Mouse (Mus musculus): ENCODE results near the gene Nxf2. TPM values are rescaled to one million over a fixed set of nuclear protein-coding genes. Genes with fewer than 3 reads are reported as not detected.

The Nxf2 gene
- polyA plus RNA-seq, 1 experiment from 2014 or later: 0.11 TPM

Other genes with a start within 250 kb of the Nxf2 start
- 85.4 and 94.6 TPM in 2 replicates for gene Armcx1, start 246.8 kb downstream of the Nxf2 start, polyA plus RNA-seq (2014; fragmentation: Nextera tagmentation; extraction: Ambion mirVana)
- 36.6 and 37.0 TPM in 2 replicates for gene Armcx6, start 213.3 kb downstream of the Nxf2 start, polyA plus RNA-seq (2014; fragmentation: Nextera tagmentation; extraction: Ambion mirVana)
- gene Armcx3, start 208.2 kb downstream of the Nxf2 start, polyA plus RNA-seq (2014; fragmentation: Nextera tagmentation; extraction: Ambion mirVana): 95.3 and 100 TPM in 2 replicates
- 75.4 and 84.4 TPM in 2 replicates for gene Armcx2, start 155.5 kb downstream of the Nxf2 start, polyA plus RNA-seq (2014; fragmentation: Nextera tagmentation; extraction: Ambion mirVana)
- gene Zmat1, start 44.5 kb upstream of the Nxf2 start, polyA plus RNA-seq (2014; fragmentation: Nextera tagmentation; extraction: Ambion mirVana): 10.1 and 11.0 TPM in 2 replicates
- not detected in 2 replicates for gene Gm15023, start 212.9 kb upstream of the Nxf2 start, polyA plus RNA-seq (2014; fragmentation: Nextera tagmentation; extraction: Ambion mirVana)
- gene Tceal6, start 245.9 kb upstream of the Nxf2 start, polyA plus RNA-seq (2014; fragmentation: Nextera tagmentation; extraction: Ambion mirVana): 11.2 and 22.3 TPM in 2 replicates

Data from neural tube, embryonic 14.5 days (tissue).